Mouse (Mus musculus) T-helper 1 cell (primary cell): ENCODE results near the gene Baiap3.

Experiments used
- in situ Hi-C: fragments of 300-600 bp; cut with MboI, MseI; formaldehyde crosslinking; loops from one replicate; pipeline ENCODE4 v1.15.1; 2025; ENCODE audit warnings: high pct_unique_total_duplicates

The Baiap3 gene

DNA sequence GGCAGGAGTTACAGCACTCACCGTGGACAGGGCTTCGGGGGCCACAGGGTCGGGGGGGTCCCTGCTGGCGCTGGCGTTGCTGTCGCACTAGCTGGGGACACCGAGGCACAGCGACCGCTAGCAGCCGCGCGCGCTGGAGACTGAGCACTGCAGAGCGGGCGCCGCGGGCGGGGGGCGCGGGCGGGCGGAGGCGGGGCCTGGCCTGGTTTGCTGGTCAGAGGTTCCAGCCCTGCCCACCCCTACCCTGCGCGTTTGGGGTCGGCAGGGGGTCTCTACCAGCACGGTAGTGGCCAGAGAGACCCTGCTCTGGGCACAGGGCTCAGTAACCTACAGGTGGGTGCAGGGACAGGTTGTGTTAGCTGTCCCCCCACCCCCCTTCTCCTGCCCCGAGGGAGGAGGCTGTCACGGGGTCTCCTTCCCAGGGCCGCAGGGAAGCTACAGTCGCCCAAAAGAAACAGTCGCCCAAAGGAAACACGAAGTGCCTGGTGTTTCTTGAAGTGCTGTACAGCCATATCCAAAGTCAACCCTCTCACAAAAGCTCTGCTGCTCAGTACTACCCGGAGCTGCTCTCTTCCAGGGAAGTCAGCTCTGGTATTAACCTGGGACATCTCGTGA lies at the start of gene Baiap3:
Gene Baiap3, minus strand, starts transcription at position 225 of the 615 bp plus-strand sequence.
- in situ Hi-C loops: no loop called here

DNA sequence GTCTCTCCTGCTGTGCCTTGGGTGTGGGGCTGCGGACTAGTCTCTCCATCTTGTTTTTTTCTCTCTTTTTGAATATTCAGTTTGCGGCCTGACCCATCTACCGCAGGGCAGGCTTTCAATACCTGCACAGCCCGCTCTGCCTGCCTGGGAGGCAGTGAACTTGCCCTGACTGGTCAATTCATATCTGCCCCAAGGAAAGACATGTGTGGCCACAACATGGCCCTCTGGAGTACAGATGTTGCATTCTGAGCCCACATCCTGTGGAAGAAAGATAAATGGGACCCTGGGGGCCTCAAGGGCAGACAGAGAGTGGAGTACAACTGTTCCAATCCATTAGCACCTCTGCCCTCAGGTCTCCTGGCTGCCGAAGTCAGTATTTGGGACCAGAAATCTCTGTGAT lies 41.9 kb upstream of the Baiap3 start, which contains the start of gene Prss34:
Gene Prss34, plus strand, starts transcription at position 301 of the 400 bp plus-strand sequence.
- in situ Hi-C loops: no loop called here

DNA sequence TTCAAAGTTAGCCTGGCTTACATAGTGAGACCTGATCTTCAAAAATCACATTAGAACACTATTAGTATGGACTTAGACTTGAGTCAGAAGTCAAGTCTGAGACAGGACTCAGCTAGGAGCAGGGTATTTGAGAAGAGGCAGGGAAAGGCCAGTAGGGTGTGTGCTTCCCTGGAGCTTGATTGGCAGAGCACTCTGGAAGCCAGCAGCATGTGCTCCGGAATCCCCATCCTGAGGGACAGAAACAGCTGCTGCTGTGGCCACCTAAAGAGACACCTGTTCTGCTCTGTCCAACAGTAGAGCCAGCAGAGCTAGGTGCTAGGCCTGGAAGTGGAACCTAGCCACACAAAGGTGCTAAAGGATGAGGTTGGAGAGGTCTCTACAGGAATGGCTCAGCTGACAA lies 37.9 kb upstream of the Baiap3 start:
- in situ Hi-C loops: no loop called here

DNA sequence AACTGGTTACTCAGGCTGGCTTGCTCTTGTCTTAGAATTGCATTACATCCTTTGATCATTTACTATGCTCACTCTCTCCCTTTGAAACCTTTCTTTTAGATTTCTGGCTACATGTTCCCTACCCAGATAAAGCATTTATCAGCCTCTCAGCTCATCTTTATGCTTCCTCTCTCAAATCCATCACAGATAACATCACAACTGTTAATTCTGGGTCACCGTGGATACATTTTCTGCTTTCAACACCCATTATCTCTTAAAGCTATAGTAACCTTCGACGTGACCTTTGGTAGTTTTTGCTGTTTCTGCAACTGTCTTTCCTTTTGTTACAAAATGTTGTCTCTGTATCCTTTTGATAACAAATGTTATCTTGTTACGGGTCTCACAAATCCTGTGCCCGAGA lies 37.3 kb upstream of the Baiap3 start:
- in situ Hi-C loops: no loop called here

DNA sequence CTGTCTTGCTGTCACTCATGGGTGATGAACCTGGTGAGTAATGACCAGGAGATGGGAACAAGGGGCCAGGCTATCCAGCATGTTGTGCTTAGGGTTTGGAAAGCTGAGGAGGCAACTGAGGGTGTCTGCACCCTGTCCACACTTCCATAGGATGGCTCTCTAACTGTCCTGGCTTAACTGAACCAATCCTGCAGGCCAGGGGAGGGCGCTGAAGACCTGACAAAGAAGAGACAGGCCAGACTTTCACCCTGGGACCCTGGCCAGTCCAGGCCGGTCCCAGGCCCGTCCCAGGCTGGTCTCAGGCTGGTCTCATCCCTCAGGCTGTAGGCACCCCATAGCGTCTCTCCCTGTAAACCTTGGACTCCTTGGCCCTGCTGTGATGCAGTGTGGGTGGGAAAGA lies 34.2 kb upstream of the Baiap3 start:
- in situ Hi-C loops: no loop called here

DNA sequence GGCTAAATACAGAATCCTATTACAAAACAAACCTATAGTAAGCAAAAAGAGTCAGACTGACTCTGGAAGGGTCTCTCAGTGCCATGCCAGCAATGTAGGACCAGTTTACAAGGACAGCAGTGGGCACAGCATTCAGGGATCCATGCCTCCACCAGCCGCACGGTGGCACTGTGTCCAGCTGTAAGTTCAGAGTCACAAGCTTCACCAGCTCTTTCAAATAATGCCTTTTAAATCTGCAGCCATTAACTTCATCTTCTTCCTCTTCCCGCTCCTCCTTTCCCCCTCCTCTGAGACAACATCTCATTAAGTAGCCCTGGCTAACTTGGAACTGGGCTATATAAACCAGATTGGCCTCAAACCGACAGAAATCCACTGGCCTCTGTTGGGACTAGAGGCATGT lies 32.7 kb upstream of the Baiap3 start:
- in situ Hi-C loops: no loop called here

DNA sequence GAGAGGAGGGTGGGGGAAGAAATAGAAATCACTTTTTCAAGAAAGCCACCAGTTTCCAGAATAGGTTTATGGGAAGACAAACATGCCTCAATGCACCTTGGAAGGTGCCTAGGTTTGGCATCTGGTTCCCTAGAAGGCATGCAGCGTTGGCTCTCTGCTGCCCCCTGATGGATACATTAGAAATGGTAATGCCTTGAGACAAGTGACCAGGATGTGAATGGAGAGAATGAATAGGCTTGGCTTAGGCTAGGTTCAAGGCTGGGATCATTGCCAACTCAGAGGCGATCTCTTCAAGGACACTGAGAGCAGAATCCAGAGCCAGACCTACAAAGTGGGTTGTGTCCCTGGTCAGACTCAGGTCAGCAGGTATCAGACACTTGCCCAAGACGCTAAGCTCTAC lies 28.9 kb upstream of the Baiap3 start:
- in situ Hi-C loops: no loop called here

DNA sequence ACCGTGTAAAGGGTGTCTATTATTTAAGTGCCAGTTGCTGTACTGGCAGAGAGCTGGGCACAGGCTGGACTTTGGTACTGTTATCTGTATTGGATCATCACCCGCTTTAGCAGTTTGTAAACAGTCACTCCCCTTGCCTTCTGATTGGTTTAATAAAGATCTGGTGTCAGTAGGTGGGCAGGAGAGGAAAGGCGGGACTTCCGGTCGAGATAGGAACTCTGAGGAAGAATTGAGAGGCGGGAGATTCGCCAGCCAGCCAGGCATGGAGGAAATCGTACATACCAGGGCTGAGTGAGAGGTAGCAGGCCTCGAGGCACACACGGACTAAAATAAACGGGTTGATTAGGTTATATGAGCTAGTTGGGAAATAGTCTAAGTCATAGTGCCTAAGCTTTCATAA lies 26.0 kb upstream of the Baiap3 start:
- in situ Hi-C loops: no loop called here

DNA sequence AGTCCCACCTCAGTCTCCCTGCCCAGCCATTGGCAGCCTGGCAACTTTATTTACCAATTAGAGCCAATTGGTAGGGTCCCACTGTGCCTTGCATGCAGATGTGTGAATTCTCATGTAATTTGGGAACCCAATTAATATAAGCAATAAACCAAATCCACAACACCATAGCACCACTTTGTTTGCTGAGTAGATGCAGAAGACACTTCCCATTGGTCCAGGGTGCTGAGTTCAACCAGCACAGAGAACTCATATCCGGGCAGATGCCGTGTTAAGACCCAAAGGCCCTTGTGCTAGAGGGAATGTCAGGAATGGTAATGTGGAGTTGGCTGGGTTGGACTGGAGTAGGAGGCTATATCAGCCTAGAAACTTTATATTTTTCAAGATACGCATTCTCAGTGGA lies 19.7 kb upstream of the Baiap3 start:
- in situ Hi-C loops: loop anchor here (5.0 kb wide), 1 partner anchor 94 kb away; the partner anchor contains the start of gene BC003965

DNA sequence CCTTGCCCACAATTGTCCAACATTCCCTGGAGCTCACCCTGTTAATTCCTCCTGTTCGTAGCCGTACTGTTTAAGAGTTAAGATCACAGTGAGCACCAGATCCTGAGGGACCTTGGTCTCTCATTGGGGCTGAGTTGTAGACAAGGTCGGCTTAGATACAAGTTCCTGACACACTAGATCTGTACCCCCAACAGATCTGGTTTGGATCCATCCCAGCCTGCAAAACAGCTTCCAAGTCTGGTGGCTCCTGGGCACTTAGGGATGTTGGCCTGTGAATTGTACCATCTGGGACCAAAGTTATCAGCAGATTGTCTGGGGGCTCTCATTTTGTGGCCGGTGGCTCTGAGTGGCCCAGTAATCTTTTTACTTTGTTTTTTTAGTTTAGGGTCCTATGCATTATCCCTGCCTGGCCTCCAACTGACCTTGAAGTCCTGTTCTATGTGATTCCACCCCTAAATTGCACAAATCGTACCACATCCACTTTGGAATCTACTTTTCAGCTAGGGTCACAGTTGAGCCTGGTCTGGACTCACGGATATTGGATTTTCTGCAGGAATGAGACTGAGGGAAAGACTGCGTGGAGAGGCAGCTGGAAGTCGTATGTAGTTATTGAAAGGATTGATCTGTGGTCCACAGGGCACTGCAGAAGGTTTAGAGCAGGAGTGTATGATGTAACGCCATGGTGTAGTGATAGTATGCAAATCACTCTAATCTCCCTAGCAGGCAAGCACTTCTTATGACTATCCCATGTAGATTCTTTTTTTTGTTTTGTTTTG lies 18.6 kb upstream of the Baiap3 start, which contains the start of gene Ube2i:
Gene Ube2i, minus strand, starts transcription at position 52 of the 776 bp plus-strand sequence.
- in situ Hi-C loops: loop anchor here (5.0 kb wide), 3 partner anchors 52 to 162 kb away; partner anchors contain the start of gene BC003965

DNA sequence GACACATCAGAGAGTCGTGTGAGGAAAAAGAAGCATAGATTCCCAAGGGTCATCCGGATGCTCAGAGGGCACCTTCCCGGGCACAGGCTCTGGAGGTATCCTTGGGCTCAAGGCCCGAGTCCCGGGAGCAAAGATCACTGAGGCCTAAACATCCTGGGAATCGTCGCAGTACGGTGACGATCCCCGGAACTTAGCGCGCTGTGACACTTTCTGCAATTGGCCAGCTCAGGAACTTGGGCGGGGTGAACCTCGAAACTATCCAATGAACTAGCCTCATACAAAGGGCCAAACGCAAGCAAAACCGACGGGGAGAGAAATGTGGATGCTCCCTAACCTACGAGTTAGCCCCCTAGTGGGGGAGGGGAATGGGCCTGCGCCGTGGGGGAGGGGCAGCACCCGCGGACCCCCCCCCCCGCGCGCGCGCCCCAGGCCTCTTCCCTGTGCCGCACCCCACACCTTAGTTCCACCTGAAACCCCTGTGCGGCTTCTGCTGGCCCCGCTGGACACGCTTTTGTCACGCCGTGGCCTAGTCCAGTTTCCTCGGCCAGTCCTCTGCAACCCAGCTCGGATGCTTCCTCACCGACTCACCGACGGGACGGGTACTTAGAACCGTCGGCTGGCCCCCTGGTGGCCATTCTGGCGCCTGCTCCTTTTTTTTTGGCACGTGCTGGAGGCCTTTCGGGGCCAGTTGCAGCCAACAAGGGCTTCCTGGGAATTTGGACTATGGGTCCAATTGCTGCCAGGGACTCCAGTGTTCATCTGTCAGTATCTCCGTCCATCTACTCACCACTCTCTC lies 17.7 kb upstream of the Baiap3 start:
- in situ Hi-C loops: loop anchor here (5.0 kb wide), 2 partner anchors 52 to 162 kb away; no protein-coding TSS in a partner anchor

DNA sequence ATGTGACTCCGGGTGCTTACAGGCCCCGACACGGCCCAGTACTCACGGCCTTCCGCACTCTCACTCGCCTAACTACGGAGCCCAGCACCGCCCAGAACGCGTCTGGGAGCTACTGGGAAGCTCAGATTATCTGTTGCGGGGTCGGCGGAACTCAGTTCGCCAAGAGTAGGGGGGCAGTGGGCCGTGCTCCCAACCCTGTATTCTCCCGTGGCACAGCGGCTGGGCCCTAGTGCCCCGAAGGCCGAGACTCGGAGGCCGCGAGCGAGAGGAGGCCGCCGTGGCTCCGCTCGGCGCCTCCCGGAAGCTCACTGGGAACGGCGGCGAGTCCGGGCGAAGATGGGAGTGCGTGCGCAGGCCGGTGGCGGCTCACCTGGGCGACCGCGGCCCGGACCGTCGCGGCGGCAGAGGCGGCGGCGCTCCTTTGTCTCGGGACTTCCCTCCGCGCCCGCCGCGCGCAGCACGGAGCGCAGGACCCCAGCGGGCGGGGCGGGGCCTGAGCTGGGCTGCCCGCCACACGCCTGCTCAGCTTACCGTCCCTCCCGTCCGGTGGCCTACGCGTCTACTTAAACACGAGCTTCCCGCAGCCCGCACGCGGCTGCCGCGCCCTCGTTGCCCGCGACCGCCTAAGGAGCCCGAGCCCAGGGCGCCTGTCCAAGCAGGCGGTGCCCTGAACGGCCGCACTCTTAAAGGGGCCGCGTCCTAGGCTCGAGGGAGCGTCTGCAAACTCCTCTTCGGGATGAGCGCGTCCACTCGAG lies 17.0 kb upstream of the Baiap3 start:
- in situ Hi-C loops: loop anchor here (5.0 kb wide), 2 partner anchors 51 to 161 kb away; no protein-coding TSS in a partner anchor

DNA sequence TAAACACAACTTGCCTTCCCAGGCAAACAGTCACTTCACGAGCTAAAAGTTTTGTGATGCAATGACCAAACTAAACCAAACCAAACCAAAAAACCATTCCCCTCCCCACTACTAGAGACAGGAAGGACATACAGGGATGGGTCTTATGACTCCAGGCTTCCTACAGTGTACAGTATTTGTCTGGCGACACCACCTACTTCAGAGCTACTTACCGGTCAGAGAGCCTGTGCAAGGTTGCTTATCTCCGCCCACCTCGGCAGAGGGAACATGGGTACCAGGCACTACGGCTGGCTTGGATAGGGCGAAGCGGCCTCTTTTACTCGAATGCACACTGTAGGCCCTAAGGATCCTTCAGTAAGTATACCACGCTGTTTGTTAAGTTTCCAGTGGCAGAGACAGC lies 16.2 kb upstream of the Baiap3 start:
- in situ Hi-C loops: loop anchor here (5.0 kb wide), 2 partner anchors 50 to 160 kb away; no protein-coding TSS in a partner anchor

DNA sequence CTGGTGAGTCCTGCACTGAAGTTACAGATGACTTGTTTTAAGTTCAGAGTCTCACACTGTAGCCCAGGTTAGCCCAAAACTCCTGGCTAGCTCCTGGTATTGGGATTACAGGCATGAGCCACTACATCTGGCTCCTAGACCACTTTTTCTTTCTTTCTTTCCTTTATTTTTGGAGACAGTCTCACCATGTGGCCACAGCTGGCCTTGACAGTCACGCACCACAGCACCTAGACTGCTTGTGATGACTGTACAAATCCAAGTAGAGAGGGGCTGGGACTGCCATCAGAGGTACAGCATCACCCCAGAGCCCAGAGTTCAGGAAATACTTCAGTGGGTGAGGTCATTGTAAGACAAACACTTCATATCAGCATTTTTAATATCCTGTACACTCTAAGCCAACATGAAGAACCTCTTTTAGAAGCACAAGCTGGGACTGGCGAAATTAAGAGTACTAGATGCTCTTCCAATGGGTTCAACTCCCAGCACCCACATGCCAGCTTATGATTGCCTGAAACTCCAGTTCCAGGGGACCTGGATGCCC lies 14.7 kb upstream of the Baiap3 start:
- in situ Hi-C loops: loop anchor here (5.0 kb wide), 2 partner anchors 49 to 159 kb away; no protein-coding TSS in a partner anchor

DNA sequence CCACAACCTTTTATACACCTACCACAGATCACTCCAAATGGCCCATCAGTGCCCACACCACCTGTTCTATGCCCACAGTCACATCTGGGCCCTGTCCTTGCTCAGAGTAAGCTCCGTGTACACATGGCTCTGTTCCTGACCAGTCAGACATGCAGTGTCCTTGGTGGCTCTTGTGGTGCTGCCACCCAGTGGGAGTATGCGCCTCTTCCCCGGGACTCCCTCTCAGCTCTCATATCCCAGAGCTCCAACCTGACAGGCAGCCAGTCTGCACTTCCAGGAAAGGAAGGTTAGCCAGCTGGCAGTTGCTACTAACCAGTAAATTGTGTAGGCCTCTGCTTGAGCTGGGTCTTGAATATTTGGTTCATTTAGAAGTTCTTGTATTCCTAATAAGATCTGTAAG lies 8.3 kb upstream of the Baiap3 start:
- in situ Hi-C loops: no loop called here

DNA sequence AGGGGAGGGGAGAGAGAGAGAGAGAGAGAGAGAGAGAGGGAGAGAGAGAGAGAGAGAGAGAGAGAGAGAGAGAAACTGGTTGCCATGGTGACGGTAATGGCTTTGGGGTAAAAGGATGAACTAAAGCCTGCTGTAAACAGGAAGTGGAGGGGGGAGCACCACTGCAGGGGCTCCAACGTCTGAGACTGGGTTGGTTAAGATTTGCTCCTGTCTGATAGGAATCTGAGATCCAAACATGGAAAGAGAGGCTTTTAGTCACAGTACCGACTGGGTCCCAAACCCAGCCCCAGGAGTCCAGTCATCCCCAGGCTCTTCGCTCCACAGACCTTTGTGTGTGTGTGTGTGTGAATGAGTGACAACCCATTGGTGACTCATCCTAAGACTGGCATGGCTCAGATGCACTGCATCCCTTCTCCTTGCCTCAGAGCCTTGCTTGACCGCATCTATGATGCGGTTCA lies 1.7 kb upstream of the Baiap3 start:
- in situ Hi-C loops: no loop called here

DNA sequence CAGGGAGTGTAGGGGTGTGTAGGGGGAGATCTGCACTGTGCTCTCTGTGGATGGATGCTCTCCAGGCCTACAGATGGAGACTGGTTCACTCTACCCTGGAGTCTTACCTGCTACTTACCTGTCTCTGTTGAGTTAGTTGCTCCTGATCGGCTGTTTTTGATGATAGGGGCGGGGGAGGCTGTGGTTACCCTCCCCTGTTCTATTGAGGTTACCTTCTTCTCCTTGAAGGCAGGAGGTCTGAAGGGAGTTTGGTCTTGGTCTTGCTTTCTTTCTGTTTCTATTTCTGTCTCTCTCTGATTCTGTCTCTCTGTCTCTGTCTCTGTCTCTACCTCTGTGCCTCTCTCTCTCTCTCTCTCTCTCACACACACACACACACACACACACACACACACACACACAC lies 1.1 kb downstream of the Baiap3 start:
- in situ Hi-C loops: no loop called here

DNA sequence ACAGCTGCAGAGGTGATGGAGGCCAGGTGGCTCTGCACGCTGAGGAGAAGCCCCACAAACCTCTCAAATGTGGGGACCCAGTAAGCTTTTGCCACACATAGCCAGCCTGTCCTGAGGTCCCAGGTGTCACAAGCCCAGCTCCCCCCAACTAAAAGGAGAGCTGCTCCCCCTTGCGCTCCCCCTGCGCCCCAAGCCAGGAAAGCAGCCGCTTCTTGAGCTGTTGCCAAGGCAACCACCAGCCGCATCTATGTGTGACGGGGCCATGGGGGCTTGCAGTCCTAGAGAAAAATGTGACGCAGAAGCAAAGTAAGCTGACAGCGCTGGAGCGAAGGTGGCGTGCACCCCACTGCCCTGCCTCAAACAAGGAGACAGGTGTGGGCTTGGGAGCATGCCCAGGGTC lies 2.4 kb downstream of the Baiap3 start:
- in situ Hi-C loops: no loop called here

DNA sequence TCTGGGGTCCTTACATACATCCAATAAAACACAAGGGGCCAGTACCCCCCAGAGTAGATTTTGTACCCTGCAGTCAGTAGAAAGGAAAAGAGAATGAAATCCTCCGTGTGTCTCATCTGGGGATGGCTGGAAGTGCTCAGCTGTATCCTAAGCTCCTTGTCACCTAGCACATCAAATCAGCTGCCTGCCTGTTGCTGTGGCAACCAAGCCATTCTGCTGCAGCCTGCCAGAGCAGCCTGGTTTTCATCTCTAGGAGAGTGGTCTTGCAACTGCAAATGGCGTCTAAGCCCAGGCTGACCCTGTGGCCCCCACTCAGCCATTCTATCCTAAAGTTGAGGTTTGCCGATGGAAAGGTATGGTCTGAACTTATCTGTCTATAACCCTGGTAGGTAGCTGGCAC lies 3.5 kb downstream of the Baiap3 start:
- in situ Hi-C loops: no loop called here

DNA sequence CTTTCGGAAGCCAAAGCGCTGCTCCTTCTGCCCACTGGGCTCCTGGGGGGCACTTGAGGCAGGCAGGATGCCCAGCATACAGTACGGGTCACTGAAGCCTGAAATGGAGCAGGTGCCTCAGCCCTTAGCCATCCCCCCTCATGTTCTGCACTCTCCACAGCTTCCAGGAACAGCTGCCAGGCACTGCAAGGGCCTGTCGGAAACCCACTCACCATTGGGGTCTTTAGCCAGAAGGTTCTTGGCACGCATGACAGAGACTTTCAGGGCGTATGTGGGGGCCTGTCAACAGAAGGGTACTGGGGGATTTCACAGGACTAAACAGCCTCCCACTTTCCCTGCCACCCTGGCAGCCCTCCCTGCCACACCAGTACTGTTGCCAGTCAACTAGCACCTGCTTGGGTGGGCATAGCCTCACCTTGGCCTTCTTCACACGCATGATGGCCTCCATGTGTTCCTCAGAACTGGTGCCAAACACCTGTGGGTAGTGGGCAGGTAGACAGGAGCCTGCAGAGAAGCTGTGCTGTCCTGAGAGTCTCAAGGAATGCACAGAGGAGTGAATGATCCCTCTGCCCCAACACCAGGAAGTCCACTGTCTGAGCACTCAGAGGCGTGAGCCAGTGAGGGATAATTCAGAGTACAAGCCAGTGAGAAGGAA lies 5.9 kb downstream of the Baiap3 start:
- in situ Hi-C loops: no loop called here
